Comparison of ENCODE assay signal across 36 mouse cellular contexts in genomic region chr16:34610137-34610536, GRCm38 (mm10). TPM values are rescaled to one million over a fixed set of nuclear protein-coding genes. Genes with fewer than 3 reads are reported as not detected.
"Had no signal": no experiment of that assay in that cellular context is flagged by ENCODE, and none has a peak within 500 bp of the region (broad histone marks: within the 10 kb centered on the region; RNA-seq: fewer than 3 reads in every experiment).

No protein-coding gene starts in this region.

- DNase-seq: gastrocnemius, postnatal 14 days; gastrocnemius, postnatal 36 days; heart, adult 11 months; heart, adult 2 months; heart, postnatal 14 days; heart, postnatal 36 days; kidney, adult 11 months; kidney, adult 2 months; kidney, adult 9 months; kidney, postnatal 14 days; kidney, postnatal 36 days; layer of hippocampus, adult 9-11 months; left cerebral cortex, postnatal 4 days had no signal

- H3K4me1 ChIP-seq: heart, embryonic 13.5 days; heart, embryonic 15.5 days; hindbrain, embryonic 12.5 days; liver, embryonic 12.5 days had no signal

- H3K27ac ChIP-seq: heart, adult 2 months; heart, embryonic 13.5 days; heart, embryonic 15.5 days; hindbrain, embryonic 12.5 days; hindbrain, embryonic 14.5 days; kidney, embryonic 15.5 days; kidney, postnatal 0 days; limb, embryonic 13.5 days; limb, embryonic 15.5 days; liver, embryonic 12.5 days; liver, embryonic 14.5 days had no signal

- ATAC-seq: hindbrain, embryonic 16.5 days; intestine, embryonic 16.5 days; liver, embryonic 12.5 days had no signal

- H3K4me3 ChIP-seq: heart, adult 2 months; heart, embryonic 13.5 days; heart, embryonic 15.5 days; hindbrain, embryonic 12.5 days; kidney, embryonic 15.5 days; limb, embryonic 13.5 days; limb, embryonic 15.5 days; liver, embryonic 12.5 days had no signal

RNA-seq across cellular contexts. Expression of gene Ropn1, which starts 39.6 kb away (rescaled TPM):
- total RNA-seq: gastrocnemius, adult 18-20 months; gastrocnemius, adult 8-10 months; gastrocnemius, postnatal 14 days; gastrocnemius, postnatal 36 days; heart, adult 2 months; hematopoietic stem cell, adult 5-6 weeks; layer of hippocampus, adult 18-20 months; layer of hippocampus, postnatal 14 days; left cerebral cortex, adult 8-10 months; left cerebral cortex, postnatal 4 days; liver, adult 2 months had no signal
- polyA plus RNA-seq: hindbrain, embryonic 12.5 days; hindbrain, embryonic 16.5 days; intestine, embryonic 14.5 days; intestine, embryonic 16.5 days; kidney, embryonic 15.5 days; kidney, postnatal 0 days; large intestine, adult 2 months; limb, embryonic 11.5 days; limb, embryonic 13.5 days; limb, embryonic 15.5 days; liver, adult 2 months; liver, embryonic 12.5 days; liver, embryonic 14.5 days; liver, embryonic 16.5 days had no signal
